ENCODE assay signal across 22 mouse cellular contexts in the genomic region with DNA sequence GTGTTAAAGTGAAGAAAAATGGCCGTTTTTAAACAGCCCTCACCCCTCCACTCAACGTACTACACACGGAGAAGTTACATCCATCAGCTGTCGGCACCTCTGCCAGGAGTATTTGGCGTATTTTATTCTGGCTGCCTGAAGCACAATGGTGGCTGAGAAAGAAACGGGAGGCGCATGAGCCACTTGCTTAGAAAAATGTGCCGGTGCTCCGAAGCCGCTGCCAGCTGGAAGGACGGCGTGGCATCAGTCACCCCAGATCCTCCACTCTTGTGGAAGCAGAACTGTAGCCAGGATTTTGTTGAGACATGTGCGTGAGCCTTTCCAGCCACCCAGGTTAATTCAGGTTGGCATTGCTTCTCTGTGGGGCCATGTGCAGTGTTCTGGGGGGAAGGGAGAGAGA.
DNase-seq lines count a peak whose midpoint lies in the region; ATAC-seq and TF ChIP-seq lines count a peak whose summit lies in the region.
"Had no signal": no experiment of that assay in that cellular context is flagged by ENCODE, and none has a peak within 500 bp of the region (broad histone marks: within the 10 kb centered on the region; RNA-seq: fewer than 3 reads in every experiment).

No protein-coding gene starts in this region.

- peak; percentile 26; the same call in 1 of the 2 replicates for ATAC-seq in forebrain, embryonic 13.5 days
- ATAC-seq in hindbrain, embryonic 15.5 days (ENCODE audit: low FRiP score, low read depth): peak; percentile 48; the same call in 1 of the 2 replicates
- no peak for ATAC-seq in stomach, embryonic 16.5 days (ENCODE audit: insufficient read depth, low FRiP score)
- no peak for ATAC-seq in stomach, postnatal 0 days (ENCODE audit: low FRiP score, low TSS enrichment)
- ATAC-seq: activated CD4-positive, CD25-positive, alpha-beta regulatory T cell, adult 4 months; liver, postnatal 0 days had no signal

- no peak overlapping the region for H3K4me3 ChIP-seq in forebrain, embryonic 13.5 days
- no peak overlapping the region for H3K4me3 ChIP-seq in forebrain, embryonic 10.5 days
- H3K4me3 ChIP-seq in hindbrain, embryonic 15.5 days: no peak overlapping the region
- no peak overlapping the region for H3K4me3 ChIP-seq in hindbrain, embryonic 10.5 days
- H3K4me3 ChIP-seq in stomach, embryonic 16.5 days (replicated peaks; ENCODE audit: low read length): no peak overlapping the region
- H3K4me3 ChIP-seq in stomach, postnatal 0 days (ENCODE audit: low read depth, low read length): no peak overlapping the region
- H3K4me3 ChIP-seq: heart, embryonic 10.5 days; left cerebral cortex, adult 2 months; limb, embryonic 10.5 days; midbrain, embryonic 12.5 days; myocyte had no signal

- TF ChIP-seq EP300 in stomach, postnatal 0 days (optimal IDR thresholded peaks at IDR 0.05): no peak

- no peak overlapping the region for H3K9ac ChIP-seq in forebrain, embryonic 13.5 days
- H3K9ac ChIP-seq in hindbrain, embryonic 15.5 days: no peak overlapping the region
- no peak overlapping the region for H3K9ac ChIP-seq in stomach, embryonic 16.5 days (ENCODE audit: low read length)
- no peak overlapping the region for H3K9ac ChIP-seq in stomach, postnatal 0 days (ENCODE audit: low read length)
- H3K9ac ChIP-seq: liver, postnatal 0 days; midbrain, embryonic 12.5 days had no signal

- no peaks in the 10 kb centered on the region for H3K36me3 ChIP-seq in forebrain, embryonic 13.5 days (ENCODE audit: poor library complexity, severe bottlenecking)
- H3K36me3 ChIP-seq in forebrain, embryonic 10.5 days (replicated peaks): no peaks in the 10 kb centered on the region
- H3K36me3 ChIP-seq in hindbrain, embryonic 15.5 days: no peaks in the 10 kb centered on the region
- H3K36me3 ChIP-seq in hindbrain, embryonic 10.5 days: no peaks in the 10 kb centered on the region
- H3K36me3 ChIP-seq in stomach, embryonic 16.5 days (ENCODE audit: control insufficient read depth, insufficient read depth, low read length): no peaks in the 10 kb centered on the region
- no peaks in the 10 kb centered on the region for H3K36me3 ChIP-seq in stomach, postnatal 0 days (ENCODE audit: control insufficient read depth, insufficient read depth, low read length)
- H3K36me3 ChIP-seq: G1E; heart, embryonic 10.5 days; limb, embryonic 10.5 days; midbrain, embryonic 12.5 days had no signal

- H3K27ac ChIP-seq in forebrain, embryonic 13.5 days: no peak overlapping the region
- no peak overlapping the region for H3K27ac ChIP-seq in forebrain, embryonic 10.5 days
- no peak overlapping the region for H3K27ac ChIP-seq in hindbrain, embryonic 15.5 days (replicated peaks)
- no peak overlapping the region; the same call in 1 of the 2 replicates for H3K27ac ChIP-seq in hindbrain, embryonic 10.5 days
- no peak overlapping the region for H3K27ac ChIP-seq in stomach, embryonic 16.5 days (ENCODE audit: low read length)
- no peak overlapping the region for H3K27ac ChIP-seq in stomach, postnatal 0 days (replicated peaks)
- H3K27ac ChIP-seq: heart, embryonic 10.5 days; left cerebral cortex, adult 2 months; limb, embryonic 10.5 days; midbrain, embryonic 12.5 days had no signal

- no peak for DNase-seq in forebrain, embryonic 10.5 days (ENCODE audit: extremely low spot score, low spot score)
- DNase-seq in hindbrain, embryonic 10.5 days (ENCODE audit: low spot score): no peak
- no peak for DNase-seq in stomach, postnatal 0 days (ENCODE audit: low spot score)
- DNase-seq in urinary bladder, postnatal 4 days (ENCODE audit: low spot score in 2 of 2): no peak
- DNase-seq: adrenal gland, postnatal 10 days; cerebellum, adult 11-12 months; heart, postnatal 14 days; kidney, adult 9 months; kidney, postnatal 36 days; liver, postnatal 0 days; lung, postnatal 10 days; thymus, postnatal 14 days had no signal

- no peaks in the 10 kb centered on the region for H3K9me3 ChIP-seq in forebrain, embryonic 13.5 days (replicated peaks)
- no peaks in the 10 kb centered on the region for H3K9me3 ChIP-seq in forebrain, embryonic 10.5 days
- no peaks in the 10 kb centered on the region for H3K9me3 ChIP-seq in hindbrain, embryonic 15.5 days
- H3K9me3 ChIP-seq in hindbrain, embryonic 10.5 days: no peaks in the 10 kb centered on the region
- H3K9me3 ChIP-seq in stomach, embryonic 16.5 days (replicated peaks; ENCODE audit: control insufficient read depth, low read length): no peaks in the 10 kb centered on the region
- no peaks in the 10 kb centered on the region for H3K9me3 ChIP-seq in stomach, postnatal 0 days (ENCODE audit: control insufficient read depth, low read length)
- H3K9me3 ChIP-seq: G1E; heart, embryonic 10.5 days; limb, embryonic 10.5 days; midbrain, embryonic 12.5 days had no signal

- no peak for TF ChIP-seq CTCF in stomach, postnatal 0 days (IDR thresholded peaks at IDR 0.05; ENCODE audit: low read depth)

- peaks cover 49% of the 10 kb centered on the region for H3K4me1 ChIP-seq in forebrain, embryonic 13.5 days
- H3K4me1 ChIP-seq in forebrain, embryonic 10.5 days: peaks cover 6% of the 10 kb centered on the region; the same call in 1 of the 2 replicates
- H3K4me1 ChIP-seq in hindbrain, embryonic 15.5 days (replicated peaks): peaks cover 43% of the 10 kb centered on the region
- peaks cover 14% of the 10 kb centered on the region for H3K4me1 ChIP-seq in hindbrain, embryonic 10.5 days (replicated peaks)
- peaks cover 9% of the 10 kb centered on the region; the same call in 1 of the 2 replicates for H3K4me1 ChIP-seq in stomach, embryonic 16.5 days (ENCODE audit: control insufficient read depth, insufficient read depth, low read length)
- H3K4me1 ChIP-seq in stomach, postnatal 0 days (replicated peaks; ENCODE audit: control insufficient read depth, insufficient read depth): no peaks in the 10 kb centered on the region

- H3K4me2 ChIP-seq in forebrain, embryonic 13.5 days: no peak overlapping the region; the same call in 1 of the 2 replicates
- peak overlapping the region; percentile 14; the same call in 1 of the 2 replicates for H3K4me2 ChIP-seq in hindbrain, embryonic 15.5 days
- H3K4me2 ChIP-seq in stomach, embryonic 16.5 days (ENCODE audit: low read depth, low read length): peak overlapping the region; percentile 5; the same call in 1 of the 2 replicates
- H3K4me2 ChIP-seq in stomach, postnatal 0 days (replicated peaks; ENCODE audit: low read depth): no peak overlapping the region
- H3K4me2 ChIP-seq: midbrain, embryonic 12.5 days had no signal

- 57% methylated on average over 13 of the region's 13 CpGs for WGBS in forebrain, embryonic 13.5 days
- WGBS in forebrain, embryonic 10.5 days: 93% methylated on average over 13 of the region's 13 CpGs
- WGBS in hindbrain, embryonic 15.5 days: 40% methylated on average over 13 of the region's 13 CpGs
- WGBS in hindbrain, embryonic 10.5 days: 85% methylated on average over 13 of the region's 13 CpGs
- 44% methylated on average over 13 of the region's 13 CpGs for WGBS in stomach, embryonic 16.5 days
- WGBS in stomach, postnatal 0 days: 46% methylated on average over 13 of the region's 13 CpGs

- H3K27me3 ChIP-seq in forebrain, embryonic 13.5 days: peaks cover 42% of the 10 kb centered on the region
- H3K27me3 ChIP-seq in forebrain, embryonic 10.5 days (ENCODE audit: poor library complexity, severe bottlenecking): peaks cover 59% of the 10 kb centered on the region
- H3K27me3 ChIP-seq in hindbrain, embryonic 15.5 days: no peaks in the 10 kb centered on the region
- peaks cover 15% of the 10 kb centered on the region; the same call in 1 of the 2 replicates for H3K27me3 ChIP-seq in hindbrain, embryonic 10.5 days (ENCODE audit: insufficient read depth, poor library complexity, severe bottlenecking)
- H3K27me3 ChIP-seq in stomach, embryonic 16.5 days (ENCODE audit: control insufficient read depth, insufficient read depth, low read length): peaks cover 14% of the 10 kb centered on the region
- H3K27me3 ChIP-seq in stomach, postnatal 0 days (ENCODE audit: control insufficient read depth, insufficient read depth, low read length): no peaks in the 10 kb centered on the region

Comparison
In these comparisons a context has a peak if more than half of its experiments do, and no peak if none do; other contexts are left out.
1. H3K4me2 ChIP-seq: peak in hindbrain, embryonic 15.5 days (single experiment) and stomach, embryonic 16.5 days (single experiment); none in forebrain, embryonic 13.5 days (single experiment) and stomach, postnatal 0 days (single experiment).
2. ATAC-seq: peak in forebrain, embryonic 13.5 days (single experiment) and hindbrain, embryonic 15.5 days (single experiment); none in stomach, embryonic 16.5 days (single experiment) and stomach, postnatal 0 days (single experiment).